Comparison of ENCODE assay signal across 8 mouse cellular contexts in the genomic region with DNA sequence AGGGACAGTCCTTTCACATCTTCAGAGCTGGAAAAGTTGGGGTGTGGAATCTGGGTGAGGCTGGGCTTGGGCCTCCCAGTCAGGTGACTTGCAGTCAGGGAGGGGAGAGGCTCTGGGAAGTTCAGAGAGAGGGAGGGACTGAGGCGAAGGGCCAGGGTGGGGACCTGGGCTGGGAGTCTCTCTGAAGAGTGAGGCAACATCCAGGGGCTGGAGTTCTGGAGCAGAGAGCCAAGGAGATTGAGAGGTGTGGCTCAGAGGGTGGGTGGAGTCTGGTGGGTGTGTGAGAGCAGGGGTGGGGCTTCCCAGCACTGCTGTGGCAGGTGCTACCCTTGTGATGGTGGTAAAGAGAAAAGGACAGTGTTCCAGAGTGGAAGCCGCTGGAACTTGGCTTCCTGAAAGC. TPM values are rescaled to one million over a fixed set of nuclear protein-coding genes. Genes with fewer than 3 reads are reported as not detected.
DNase-seq lines count a peak whose midpoint lies in the region; ATAC-seq and TF ChIP-seq lines count a peak whose summit lies in the region.

No protein-coding gene starts in this region.

- 19% methylated on average over 2 of the region's 2 CpGs for WGBS in heart, embryonic 10.5 days
- WGBS in liver, postnatal 0 days (ENCODE audit: insufficient replicate concordance) = 37% methylated on average over 2 of the region's 2 CpGs
- WGBS in hindbrain, embryonic 11.5 days = 38% methylated on average over 2 of the region's 2 CpGs

- TF ChIP-seq CTCF in liver, postnatal 0 days (IDR thresholded peaks at IDR 0.05; ENCODE audit: low read depth) = no peak

- DNase-seq in urinary bladder, postnatal 14 days (ENCODE audit: low spot score) = peak; percentile 82
- no peak for DNase-seq in urinary bladder, adult 2 months (ENCODE audit: low spot score)
- no peak for DNase-seq in heart, embryonic 10.5 days (ENCODE audit: low spot score)
- DNase-seq in liver, postnatal 0 days = peak; percentile 47
- DNase-seq in yolk sac, embryonic 10.5 days (ENCODE audit: low spot score) = peak; percentile 56
- no peak for DNase-seq in hindbrain, embryonic 11.5 days (ENCODE audit: low spot score)
- DNase-seq in cerebellum, postnatal 14 days = no peak
- DNase-seq in spleen, postnatal 14 days (ENCODE audit: low spot score in 2 of 2) = no peak

- TF ChIP-seq EP300 in liver, postnatal 0 days (IDR thresholded peaks at IDR 0.05; ENCODE audit: low read depth) = no peak

- ATAC-seq in liver, postnatal 0 days = peak; percentile 60; the same call in 1 of the 2 replicates
- ATAC-seq in hindbrain, embryonic 11.5 days (ENCODE audit: low FRiP score) = no peak

- H3K4me1 ChIP-seq in heart, embryonic 10.5 days = peaks cover 73% of the 10 kb centered on the region
- H3K4me1 ChIP-seq in liver, postnatal 0 days (ENCODE audit: insufficient read depth) = peaks cover 20% of the 10 kb centered on the region
- H3K4me1 ChIP-seq in hindbrain, embryonic 11.5 days (replicated peaks; ENCODE audit: control insufficient read depth, insufficient read depth, low read length) = peaks cover 15% of the 10 kb centered on the region

- no peak overlapping the region for H3K4me2 ChIP-seq in liver, postnatal 0 days (ENCODE audit: low read depth, low read length)
- H3K4me2 ChIP-seq in hindbrain, embryonic 11.5 days (replicated peaks; ENCODE audit: low read depth, low read length) = no peak overlapping the region

- H3K4me3 ChIP-seq in heart, embryonic 10.5 days = no peak overlapping the region
- H3K4me3 ChIP-seq in liver, postnatal 0 days (ENCODE audit: low read depth, low read length) = no peak overlapping the region
- H3K4me3 ChIP-seq in hindbrain, embryonic 11.5 days (ENCODE audit: low read depth, low read length) = no peak overlapping the region

- peak overlapping the region; percentile 42 for H3K27ac ChIP-seq in heart, embryonic 10.5 days
- no peak overlapping the region for H3K27ac ChIP-seq in liver, postnatal 0 days (ENCODE audit: low read depth)
- no peak overlapping the region for H3K27ac ChIP-seq in hindbrain, embryonic 11.5 days (ENCODE audit: low read depth, low read length)

- peaks cover 78% of the 10 kb centered on the region for H3K27me3 ChIP-seq in heart, embryonic 10.5 days (ENCODE audit: insufficient read depth, poor library complexity, severe bottlenecking)
- H3K27me3 ChIP-seq in liver, postnatal 0 days (ENCODE audit: insufficient read depth, low read length) = peaks cover 21% of the 10 kb centered on the region
- H3K27me3 ChIP-seq in hindbrain, embryonic 11.5 days (ENCODE audit: control insufficient read depth, insufficient read depth, low read length) = peaks cover 29% of the 10 kb centered on the region

- H3K9me3 ChIP-seq in heart, embryonic 10.5 days = no peaks in the 10 kb centered on the region
- no peaks in the 10 kb centered on the region for H3K9me3 ChIP-seq in liver, postnatal 0 days (ENCODE audit: low read length)
- H3K9me3 ChIP-seq in hindbrain, embryonic 11.5 days (ENCODE audit: control insufficient read depth, low read length) = no peaks in the 10 kb centered on the region

- no peaks in the 10 kb centered on the region for H3K36me3 ChIP-seq in heart, embryonic 10.5 days
- H3K36me3 ChIP-seq in liver, postnatal 0 days (replicated peaks; ENCODE audit: insufficient read depth, low read length) = no peaks in the 10 kb centered on the region
- H3K36me3 ChIP-seq in hindbrain, embryonic 11.5 days (ENCODE audit: control insufficient read depth, insufficient read depth, low read length) = no peaks in the 10 kb centered on the region

- H3K9ac ChIP-seq in liver, postnatal 0 days (replicated peaks) = no peak overlapping the region
- no peak overlapping the region for H3K9ac ChIP-seq in hindbrain, embryonic 11.5 days (ENCODE audit: low read depth, low read length)

RNA-seq across cellular contexts. Expression of a gene that starts 35.7 kb away (rescaled TPM):
- 7.8 and 9.8 TPM in 2 replicates for polyA plus RNA-seq in urinary bladder, adult 2 months (2012; rRNA removed)
- polyA plus RNA-seq in heart, embryonic 10.5 days (2016; fragmentation: Nextera tagmentation; extraction: Ambion mirVana) = 6.9 and 10.6 TPM in 2 replicates
- 3.5 and 5.8 TPM in 2 replicates for polyA plus RNA-seq in liver, postnatal 0 days (2015; fragmentation: Nextera tagmentation; extraction: Ambion mirVana)
- polyA plus RNA-seq in hindbrain, embryonic 11.5 days (2014; fragmentation: Nextera tagmentation; extraction: Ambion mirVana) = 3.4 and 5.6 TPM in 2 replicates

RNA-seq across cellular contexts. Expression of a gene that starts 51.9 kb away (rescaled TPM):
- polyA plus RNA-seq in urinary bladder, adult 2 months (2012; rRNA removed) = 24.6 and 31.2 TPM in 2 replicates
- 34.0 and 38.5 TPM in 2 replicates for polyA plus RNA-seq in heart, embryonic 10.5 days (2016; fragmentation: Nextera tagmentation; extraction: Ambion mirVana)
- 9.1 and 10.1 TPM in 2 replicates for polyA plus RNA-seq in liver, postnatal 0 days (2015; fragmentation: Nextera tagmentation; extraction: Ambion mirVana)
- 38.6 and 39.1 TPM in 2 replicates for polyA plus RNA-seq in hindbrain, embryonic 11.5 days (2014; fragmentation: Nextera tagmentation; extraction: Ambion mirVana)

Comparison
In these comparisons a context has a peak if more than half of its experiments do, and no peak if none do; other contexts are left out.
1. DNase-seq: peak in urinary bladder, postnatal 14 days (single experiment), liver, postnatal 0 days (single experiment) and yolk sac, embryonic 10.5 days (single experiment); none in urinary bladder, adult 2 months (single experiment), heart, embryonic 10.5 days (single experiment), hindbrain, embryonic 11.5 days (single experiment), cerebellum, postnatal 14 days (0 of 2) and spleen, postnatal 14 days (0 of 2).